Mouse (Mus musculus): Measurements from ENCODE around the gene Mars2.

DNA sequence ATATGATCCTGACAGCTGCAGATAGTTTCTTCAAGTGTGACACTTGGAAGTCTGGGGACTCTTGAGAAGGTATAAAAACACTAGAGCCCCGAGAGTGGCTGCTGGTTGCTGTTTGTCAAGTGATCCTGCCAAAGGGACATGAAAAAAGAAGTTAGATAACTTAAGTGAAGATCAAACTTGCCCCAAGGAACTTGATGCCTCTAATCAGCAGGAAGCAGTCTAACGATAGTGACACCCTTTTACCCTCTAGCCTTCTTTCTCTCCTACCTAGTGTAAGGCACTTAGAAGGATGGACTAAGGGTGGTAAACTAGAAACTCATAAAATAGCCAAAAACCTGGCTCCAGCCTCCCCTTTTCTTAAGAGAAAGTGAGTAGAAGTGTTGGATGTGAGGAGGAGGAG lies 27.4 kb downstream of the Mars2 start:
- TF ChIP-seq CTCF (IDR thresholded peaks at IDR 0.05; ENCODE audit: control insufficient read depth, insufficient read depth, insufficient replicate concordance, low read depth, low read length) (no peak), POLR2A (IDR thresholded peaks at IDR 0.05; ENCODE audit: control insufficient read depth, low read depth, low read length) (no peak)
